ENCODE assay signal across 1 mouse cellular context in the genomic region with DNA sequence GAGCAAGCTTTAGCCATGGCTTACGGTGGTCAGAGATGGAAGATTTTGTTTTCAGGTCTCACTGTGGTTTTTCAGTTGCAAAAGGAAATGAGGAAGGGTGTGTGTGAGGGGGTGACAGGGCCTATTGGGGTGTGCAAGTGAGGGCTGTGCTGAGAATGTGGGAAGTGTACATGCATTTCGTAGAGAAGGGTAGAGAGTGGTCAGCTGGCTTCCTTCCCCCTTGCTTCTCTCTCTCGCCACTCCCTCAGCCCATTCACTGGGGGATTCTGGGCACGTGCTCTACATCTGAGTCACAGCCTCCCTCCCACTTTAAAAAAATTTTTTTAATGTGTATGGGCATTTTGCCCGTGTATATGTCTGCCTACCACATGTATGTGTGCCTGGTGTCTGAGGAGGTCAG.
TF ChIP-seq lines count a peak whose summit lies in the region.

No protein-coding gene starts in this region.

TF ChIP-seq in MEL, 35 proteins besides CTCF, POLR2A, EP300 and RAD21:
- TF ChIP-seq USF2 (IDR thresholded peaks at IDR 0.05; ENCODE audit: borderline replicate concordance in 1 of 2, insufficient read depth in 1 of 2, low read depth in 1 of 2, low read length in 2 of 2) (peak in 1 of 2 experiments; percentile 58; a peak in 1 of 4 replicates), TBP (IDR thresholded peaks at IDR 0.05; ENCODE audit: low read depth, low read length) (peak; percentile 57; the same call in 1 of the 2 replicates), MYC (IDR thresholded peaks at IDR 0.05; ENCODE audit: low read depth, low read length) (peak; percentile 82; the same call in 1 of the 2 replicates), GATA1 (IDR thresholded peaks at IDR 0.05; ENCODE audit: low read depth, low read length) (no peak), ZNF384 (IDR thresholded peaks at IDR 0.05; ENCODE audit: low read depth, low read length) (peak; percentile 82), NRF1 (IDR thresholded peaks at IDR 0.05; ENCODE audit: insufficient read depth, low read depth, low read length, poor library complexity, severe bottlenecking) (no peak), E2F4 (IDR thresholded peaks at IDR 0.05; ENCODE audit: borderline replicate concordance, low read depth, low read length) (no peak), MAZ (IDR thresholded peaks at IDR 0.05; ENCODE audit: low read depth, low read length) (peak; percentile 63; the same call in 1 of the 2 replicates), USF1 (IDR thresholded peaks at IDR 0.05; ENCODE audit: low read depth, low read length) (peak; percentile 89), NELFE (IDR thresholded peaks at IDR 0.05; ENCODE audit: low read depth, low read length) (peak; percentile 31; the same call in 1 of the 2 replicates), CHD1 (IDR thresholded peaks at IDR 0.05; ENCODE audit: low read depth, low read length) (no peak), ZC3H11A (IDR thresholded peaks at IDR 0.05; ENCODE audit: low read depth, low read length) (no peak), MEF2A (IDR thresholded peaks at IDR 0.05; ENCODE audit: extremely low read depth, insufficient replicate concordance, low read depth, low read length, poor library complexity, severe bottlenecking) (no peak), MYB (IDR thresholded peaks at IDR 0.05; ENCODE audit: low read depth, low read length) (0 out of 2 replicates have a peak, but pooled peaks have one; percentile 51), ELF1 (IDR thresholded peaks at IDR 0.05; ENCODE audit: low read depth, low read length) (no peak), SIN3A (IDR thresholded peaks at IDR 0.05; ENCODE audit: low read length) (peak; percentile 55), MAX (IDR thresholded peaks at IDR 0.05; ENCODE audit: low read length) (peak; percentile 87), MXI1 (IDR thresholded peaks at IDR 0.05; ENCODE audit: low read depth, low read length) (peak; percentile 38; the same call in 1 of the 2 replicates), TCF12 (IDR thresholded peaks at IDR 0.05; ENCODE audit: low read depth, low read length) (0 out of 2 replicates have a peak, but pooled peaks have one; percentile 36), JUND (IDR thresholded peaks at IDR 0.05; ENCODE audit: low read depth, low read length) (no peak), ZKSCAN1 (IDR thresholded peaks at IDR 0.05; ENCODE audit: low read depth, low read length) (no peak), BHLHE40 (IDR thresholded peaks at IDR 0.05; ENCODE audit: borderline replicate concordance, low read depth, low read length) (peak; percentile 89), ETS1 (IDR thresholded peaks at IDR 0.05; ENCODE audit: low read depth, low read length) (peak; percentile 36; the same call in 1 of the 2 replicates)
